Mouse (Mus musculus) C2C12 (cell line): ENCODE results near the gene Vps36. TPM values are rescaled to one million over a fixed set of nuclear protein-coding genes. Genes with fewer than 3 reads are reported as not detected.

Source experiments
- H3K27me3 ChIP-seq: one replicate; pipeline ENCODE4 v1.6.1; 2011; ENCODE audit not compliant: control insufficient read depth, insufficient read depth, insufficient read length
- H3K36me3 ChIP-seq: one replicate; pipeline ENCODE4 v1.6.1; 2011; ENCODE audit not compliant: control insufficient read depth, insufficient read depth
- H3K4me3 ChIP-seq: one replicate; pipeline ENCODE4 v1.5.1; 2011; ENCODE audit warnings: mild to moderate bottlenecking, control low read depth; ENCODE audit not compliant: poor library complexity, insufficient read depth, severe bottlenecking
- H3K79me2 ChIP-seq: one replicate; pipeline ENCODE4 v1.6.1; 2011; ENCODE audit not compliant: control insufficient read depth, insufficient read depth
- H3K79me3 ChIP-seq: one replicate; pipeline ENCODE4 v1.6.1; 2011; ENCODE audit warnings: low read depth, control low read depth
- H3ac ChIP-seq: one replicate; pipeline ENCODE3; 2011; ENCODE audit warnings: low read depth; ENCODE audit not compliant: control insufficient read depth, insufficient read length
- CEBPB ChIP-seq: IDR thresholded peaks from one replicate; pipeline ENCODE4 v1.6.1; 2011; ENCODE audit warnings: low read depth, mild to moderate bottlenecking, control low read depth, moderate library complexity
- CTCF ChIP-seq: IDR thresholded peaks from one replicate; pipeline ENCODE4 v1.5.1; 2011; ENCODE audit not compliant: control insufficient read depth, insufficient read depth, insufficient read length
- FOSL1 ChIP-seq: IDR thresholded peaks from one replicate; pipeline ENCODE4 v1.8.0; 2011; ENCODE audit warnings: mild to moderate bottlenecking, low read length; ENCODE audit not compliant: poor library complexity, insufficient read depth, severe bottlenecking
- MAX ChIP-seq: IDR thresholded peaks from one replicate; pipeline ENCODE4 v1.6.1; 2011; ENCODE audit warnings: mild to moderate bottlenecking, control low read depth
- MYOD1 ChIP-seq: IDR thresholded peaks from one replicate; pipeline ENCODE4 v1.6.1; 2011; ENCODE audit warnings: low read depth; ENCODE audit not compliant: control insufficient read depth, insufficient read length
- MYOG ChIP-seq: IDR thresholded peaks from one replicate; pipeline ENCODE4 v1.6.1; 2011; ENCODE audit not compliant: control insufficient read depth, insufficient read length; ENCODE audit errors: extremely low read depth
- USF1 ChIP-seq: IDR thresholded peaks from one replicate; pipeline ENCODE4 v1.6.1; 2011; ENCODE audit warnings: low read depth, mild to moderate bottlenecking, control low read depth, moderate library complexity
- polyA plus RNA-seq: library from polyadenylated mRNA; unstranded; fragments of >200 nt; fragmentation: generic; extraction: Trizol; gene quantifications from one replicate; pipeline ENCODE4 v1.2.1, GENCODE M21; 2012; ENCODE audit warnings: missing spikeins

Vps36 gene
- polyA plus RNA-seq, 1 experiment, result 22.9 TPM

DNA sequence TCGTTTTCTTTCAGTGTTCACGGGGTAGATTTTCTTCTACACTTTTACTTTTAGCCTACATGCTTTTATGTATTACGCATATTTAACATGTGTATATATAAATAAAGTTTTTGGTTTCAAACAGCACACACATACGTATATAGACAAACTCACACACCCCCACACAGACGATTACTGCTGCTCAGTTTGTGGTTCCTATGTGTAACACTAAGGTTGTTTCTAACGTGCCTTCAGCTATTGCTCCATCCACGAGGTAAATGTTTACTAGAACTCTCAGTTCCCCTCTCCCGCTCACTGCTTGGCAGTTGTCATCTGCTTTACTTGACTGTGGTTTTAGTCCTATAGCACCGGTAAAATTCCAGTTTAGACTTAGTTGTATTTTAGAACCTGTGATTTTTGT, 56.5 kb downstream of the Vps36 start:
- H3K79me2 ChIP-seq, result no peaks in the 10 kb centered on the region
- peaks cover 3% of the 10 kb centered on the region for H3K27me3 ChIP-seq
- no peaks in the 10 kb centered on the region for H3K79me3 ChIP-seq
- no peaks in the 10 kb centered on the region for H3K36me3 ChIP-seq
- H3K4me3 ChIP-seq, result no peak overlapping the region
- TF ChIP-seq MYOG (no peak), CTCF (no peak), MYOD1 (no peak), MAX (no peak), CEBPB (no peak), FOSL1 (no peak), USF1 (no peak)
- no peak overlapping the region for H3ac ChIP-seq

GRCm38 (mm10) chr8:22258946-22259450, 66.4 kb downstream of the Vps36 start:
- peaks cover 5% of the 10 kb centered on the region for H3K27me3 ChIP-seq
- H3K4me3 ChIP-seq, result no peak overlapping the region
- no peaks in the 10 kb centered on the region for H3K79me3 ChIP-seq
- no peaks in the 10 kb centered on the region for H3K79me2 ChIP-seq
- no peak for TF ChIP-seq MYOD1
- TF ChIP-seq MYOG, result no peak
- no peak for TF ChIP-seq FOSL1
- no peak for TF ChIP-seq CEBPB
- no peak for TF ChIP-seq MAX
- no peak for TF ChIP-seq CTCF
- TF ChIP-seq USF1, result no peak
- H3ac ChIP-seq, result no peak overlapping the region
- no peaks in the 10 kb centered on the region for H3K36me3 ChIP-seq

DNA sequence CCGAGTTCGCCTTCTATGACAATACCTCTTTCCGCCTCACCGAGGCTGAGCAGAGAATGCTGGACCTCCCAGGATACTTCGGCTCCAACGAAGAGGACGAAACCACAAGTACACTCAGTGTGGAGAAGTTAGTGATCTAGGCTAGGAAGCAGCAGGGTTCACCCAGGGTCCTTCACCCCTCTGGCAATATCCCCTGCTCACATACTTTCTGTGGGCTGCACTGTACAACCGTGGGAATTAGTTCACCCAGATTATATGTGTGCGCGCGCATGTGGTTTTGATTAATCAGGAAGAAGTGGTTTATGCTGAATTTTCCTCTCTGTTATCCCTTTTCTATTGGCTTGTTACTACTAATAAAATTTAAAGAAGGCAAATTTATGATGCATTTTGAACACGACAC, 66.9 kb downstream of the Vps36 start:
- no peak overlapping the region for H3K4me3 ChIP-seq
- H3K27me3 ChIP-seq, result peaks cover 5% of the 10 kb centered on the region
- TF ChIP-seq CEBPB (no peak), MYOD1 (no peak), USF1 (no peak), MAX (no peak), FOSL1 (no peak)
- no peaks in the 10 kb centered on the region for H3K79me2 ChIP-seq
- no peaks in the 10 kb centered on the region for H3K79me3 ChIP-seq
- H3K36me3 ChIP-seq, result no peaks in the 10 kb centered on the region
- no peak overlapping the region for H3ac ChIP-seq

DNA sequence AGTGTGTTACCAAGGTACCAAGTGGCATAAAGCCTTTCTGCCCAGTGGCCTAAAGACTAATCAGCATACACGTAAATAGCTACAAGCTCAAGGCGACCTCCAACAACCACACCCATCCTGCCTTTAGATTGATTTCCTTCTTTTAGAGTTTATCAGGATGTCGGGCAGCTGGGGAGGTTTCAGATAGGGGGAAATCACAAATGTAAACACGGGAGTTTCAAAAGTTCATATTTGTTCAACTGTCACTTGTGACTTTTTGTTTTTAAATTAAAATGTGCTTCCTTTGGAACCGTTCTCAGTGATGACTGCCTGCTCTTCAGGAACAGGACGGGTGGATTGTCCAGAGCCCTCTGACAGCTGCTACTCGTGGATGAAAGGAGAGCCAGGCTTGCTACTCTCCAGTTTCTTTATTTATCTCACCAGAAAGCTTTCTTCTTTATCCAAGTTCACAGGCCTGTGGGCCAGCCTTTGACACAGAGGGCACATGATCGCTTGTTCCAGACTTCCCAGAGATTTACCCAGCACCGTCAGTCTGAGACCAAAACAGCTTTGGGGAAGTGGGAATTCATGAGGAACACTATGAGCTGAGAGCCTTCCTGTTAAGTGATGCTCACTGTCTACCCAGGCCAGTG, 67.6 kb downstream of the Vps36 start:
- H3ac ChIP-seq, result no peak overlapping the region
- no peak overlapping the region for H3K4me3 ChIP-seq
- H3K79me3 ChIP-seq, result no peaks in the 10 kb centered on the region
- H3K27me3 ChIP-seq, result peaks cover 5% of the 10 kb centered on the region
- no peak for TF ChIP-seq FOSL1
- no peaks in the 10 kb centered on the region for H3K36me3 ChIP-seq
- H3K79me2 ChIP-seq, result no peaks in the 10 kb centered on the region

DNA sequence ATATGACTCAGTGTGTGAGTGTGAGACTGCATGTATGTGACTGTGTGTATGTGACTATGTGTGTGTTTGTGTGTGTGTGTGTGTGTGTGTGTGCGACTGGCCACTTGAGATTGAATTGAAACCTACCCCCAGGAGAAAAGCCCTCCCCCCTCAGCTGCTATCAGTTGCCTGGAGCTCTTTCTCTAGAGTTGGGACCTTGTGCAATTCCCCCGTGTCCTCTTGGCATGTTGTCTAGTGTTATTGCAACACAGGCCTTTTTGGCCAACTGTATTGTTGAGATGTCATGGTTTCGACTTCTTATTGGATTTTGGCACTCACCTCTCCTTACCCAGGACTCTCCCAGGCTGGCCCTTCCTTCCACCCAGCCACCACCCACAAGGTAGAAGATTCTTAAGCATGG, 69.7 kb downstream of the Vps36 start:
- Histone ChIP-seq H3K79me2 (no peaks in the 10 kb centered on the region), H3K79me3 (no peaks in the 10 kb centered on the region), H3K27me3 (peaks cover 5% of the 10 kb centered on the region), H3ac (no peak overlapping the region), H3K36me3 (no peaks in the 10 kb centered on the region), H3K4me3 (no peak overlapping the region)
- TF ChIP-seq FOSL1 (no peak), MYOG (no peak), CEBPB (no peak), USF1 (no peak), MAX (no peak), CTCF (no peak), MYOD1 (no peak)

GRCm38 (mm10) chr8:22264292-22264691, 71.7 kb downstream of the Vps36 start:
- TF ChIP-seq MYOD1 (no peak), USF1 (no peak), CEBPB (no peak), CTCF (no peak), FOSL1 (no peak)
- peaks cover 5% of the 10 kb centered on the region for H3K27me3 ChIP-seq
- no peak overlapping the region for H3K4me3 ChIP-seq
- H3K79me2 ChIP-seq, result no peaks in the 10 kb centered on the region
- no peaks in the 10 kb centered on the region for H3K36me3 ChIP-seq
- no peaks in the 10 kb centered on the region for H3K79me3 ChIP-seq
- no peak overlapping the region for H3ac ChIP-seq
